Mouse (Mus musculus) c-Kit-positive CD71-positive TER-119-negative erythroid progenitor cells, embryonic 14.5 days (primary cell): ENCODE results near the gene Mptx2.
"Not testable (repeated sequence)": the region's sequence is repeated elsewhere in the genome, so short reads cannot be mapped to it uniquely, and the experiment has no call there.

Source experiments
- DNase-seq: peaks from one replicate; pipeline ENCODE4 v3.0.0-alpha.2; 2013; ENCODE audit warnings: low read depth

Mptx2 gene

GRCm38 (mm10) chr1:173277677-173278076 is at the start of gene Mptx2:
Gene Mptx2, minus strand, starts transcription at chr1:173277777.
- no peak for DNase-seq

- no peak for DNase-seq
Observed at GRCm38 (mm10) chr1:173326552-173326951, 49.0 kb upstream of the Mptx2 start.

GRCm38 (mm10) chr1:173325395-173325794 is 47.8 kb upstream of the Mptx2 start:
- no peak for DNase-seq

- DNase-seq = no peak
Observed at GRCm38 (mm10) chr1:173324961-173325360, 47.4 kb upstream of the Mptx2 start.

GRCm38 (mm10) chr1:173323839-173324585 is 46.4 kb upstream of the Mptx2 start:
- no peak for DNase-seq

- no peak for DNase-seq
Observed at GRCm38 (mm10) chr1:173322249-173322627, 44.7 kb upstream of the Mptx2 start.

- DNase-seq = no peak
Observed at GRCm38 (mm10) chr1:173321593-173322248, 44.1 kb upstream of the Mptx2 start.

GRCm38 (mm10) chr1:173317925-173318477 is 40.4 kb upstream of the Mptx2 start:
- DNase-seq = no peak

GRCm38 (mm10) chr1:173315725-173316124 is 38.1 kb upstream of the Mptx2 start:
- DNase-seq = no peak

GRCm38 (mm10) chr1:173313535-173314050 is 36.0 kb upstream of the Mptx2 start:
- not testable (repeated sequence) for DNase-seq

- DNase-seq = not testable (repeated sequence)
Observed at GRCm38 (mm10) chr1:173302795-173303194, 25.2 kb upstream of the Mptx2 start.

GRCm38 (mm10) chr1:173265701-173266100 is 11.9 kb downstream of the Mptx2 start, which contains the start of gene Olfr418:
Gene Olfr418, plus strand, starts transcription at chr1:173266001.
- no peak for DNase-seq

- no peak for DNase-seq
Observed at GRCm38 (mm10) chr1:173249888-173250287, 27.7 kb downstream of the Mptx2 start.

- not testable (repeated sequence) for DNase-seq
Observed at GRCm38 (mm10) chr1:173237004-173237403, 40.6 kb downstream of the Mptx2 start.

GRCm38 (mm10) chr1:173227081-173227480 is 50.5 kb downstream of the Mptx2 start, which contains the start of gene Fcer1a:
Gene Fcer1a, minus strand, starts transcription at chr1:173227214.
- no peak for DNase-seq
